Mouse (Mus musculus): ENCODE results near the gene Panx2. TPM values are rescaled to one million over a fixed set of nuclear protein-coding genes. Genes with fewer than 3 reads are reported as not detected.

The Panx2 gene
- total and polyA plus RNA-seq, 2 experiments: not detected

GRCm38 (mm10) chr15:89054666-89055065 is 4.9 kb upstream of the Panx2 start:
- Histone ChIP-seq H3K4me1 (ENCODE audit: control insufficient read depth, insufficient read depth, low read length) (no peaks in the 10 kb centered on the region), H3K79me2 (ENCODE audit: control insufficient read depth, insufficient read depth, low read length) (no peaks in the 10 kb centered on the region), H3K36me3 (ENCODE audit: control insufficient read depth, insufficient read depth, low read length) (no peaks in the 10 kb centered on the region), H3K27ac (replicated peaks; ENCODE audit: insufficient read depth, low read depth, low read length) (no peak overlapping the region), H3K4me3 (ENCODE audit: insufficient read depth, low read depth, low read length) (no peak overlapping the region), H3K27me3 (ENCODE audit: control insufficient read depth, insufficient read depth, low read length) (peaks cover 3% of the 10 kb centered on the region; the same call in 1 of the 2 replicates), H3K9ac (ENCODE audit: low read depth, low read length) (no peak overlapping the region)
- 91% methylated on average over 7 of the region's 7 CpGs for WGBS
- no peak for DNase-seq (ENCODE audit: extremely low read depth, low read depth, low spot score)
- TF ChIP-seq CTCF (IDR thresholded peaks at IDR 0.05; ENCODE audit: low read depth, low read length) (no peak), POLR2A (IDR thresholded peaks at IDR 0.05; ENCODE audit: extremely low read depth, insufficient read depth, low read length) (no peak)

- 36% methylated on average over 6 of the region's 6 CpGs for WGBS
Observed at GRCm38 (mm10) chr15:89058736-89059135, 798 bp upstream of the Panx2 start.

GRCm38 (mm10) chr15:89060032-89060681 is 623 bp downstream of the Panx2 start:
- no peak overlapping the region for H3K9ac ChIP-seq (ENCODE audit: low read depth, low read length)
- peaks cover 8% of the 10 kb centered on the region for H3K27me3 ChIP-seq (ENCODE audit: control insufficient read depth, insufficient read depth, low read length)
- no peaks in the 10 kb centered on the region for H3K36me3 ChIP-seq (ENCODE audit: control insufficient read depth, insufficient read depth, low read length)
- WGBS: 5% methylated on average over 44 of the region's 48 CpGs
- no peak overlapping the region for H3K27ac ChIP-seq (replicated peaks; ENCODE audit: insufficient read depth, low read depth, low read length)
- TF ChIP-seq POLR2A (IDR thresholded peaks at IDR 0.05; ENCODE audit: extremely low read depth, insufficient read depth, low read length): no peak
- TF ChIP-seq CTCF (IDR thresholded peaks at IDR 0.05; ENCODE audit: low read depth, low read length): no peak
- peak overlapping the region; percentile 40; the same call in 1 of the 2 replicates for H3K4me3 ChIP-seq (ENCODE audit: insufficient read depth, low read depth, low read length)
- DNase-seq (ENCODE audit: extremely low read depth, low read depth, low spot score): no peak
- no peaks in the 10 kb centered on the region for H3K79me2 ChIP-seq (ENCODE audit: control insufficient read depth, insufficient read depth, low read length)
- peaks cover 2% of the 10 kb centered on the region; the same call in 1 of the 2 replicates for H3K4me1 ChIP-seq (ENCODE audit: control insufficient read depth, insufficient read depth, low read length)

More at GRCm38 (mm10) chr15:89058736-89059135, 798 bp upstream of the Panx2 start:
- Histone ChIP-seq H3K36me3 (ENCODE audit: control insufficient read depth, insufficient read depth, low read length) (no peaks in the 10 kb centered on the region), H3K4me3 (ENCODE audit: insufficient read depth, low read depth, low read length) (no peak overlapping the region), H3K27ac (replicated peaks; ENCODE audit: insufficient read depth, low read depth, low read length) (no peak overlapping the region), H3K27me3 (ENCODE audit: control insufficient read depth, insufficient read depth, low read length) (peaks cover 8% of the 10 kb centered on the region), H3K79me2 (ENCODE audit: control insufficient read depth, insufficient read depth, low read length) (no peaks in the 10 kb centered on the region), H3K4me1 (ENCODE audit: control insufficient read depth, insufficient read depth, low read length) (peaks cover 2% of the 10 kb centered on the region; the same call in 1 of the 2 replicates), H3K9ac (ENCODE audit: low read depth, low read length) (no peak overlapping the region)
- TF ChIP-seq CTCF (IDR thresholded peaks at IDR 0.05; ENCODE audit: low read depth, low read length): no peak
- TF ChIP-seq POLR2A (IDR thresholded peaks at IDR 0.05; ENCODE audit: extremely low read depth, insufficient read depth, low read length): no peak
- no peak for DNase-seq (ENCODE audit: extremely low read depth, low read depth, low spot score)

- 92% methylated on average over 12 of the region's 12 CpGs for WGBS
- no peak for TF ChIP-seq CTCF (IDR thresholded peaks at IDR 0.05; ENCODE audit: low read depth, low read length)
- H3K27ac ChIP-seq (replicated peaks; ENCODE audit: insufficient read depth, low read depth, low read length): no peak overlapping the region
- H3K9ac ChIP-seq (ENCODE audit: low read depth, low read length): no peak overlapping the region
- H3K79me2 ChIP-seq (ENCODE audit: control insufficient read depth, insufficient read depth, low read length): no peaks in the 10 kb centered on the region
- peaks cover 2% of the 10 kb centered on the region; the same call in 1 of the 2 replicates for H3K4me1 ChIP-seq (ENCODE audit: control insufficient read depth, insufficient read depth, low read length)
- H3K36me3 ChIP-seq (ENCODE audit: control insufficient read depth, insufficient read depth, low read length): no peaks in the 10 kb centered on the region
- no peak overlapping the region for H3K4me3 ChIP-seq (ENCODE audit: insufficient read depth, low read depth, low read length)
- DNase-seq (ENCODE audit: extremely low read depth, low read depth, low spot score): no peak
- H3K27me3 ChIP-seq (ENCODE audit: control insufficient read depth, insufficient read depth, low read length): peaks cover 8% of the 10 kb centered on the region
Observed at GRCm38 (mm10) chr15:89060811-89061460, 1.4 kb downstream of the Panx2 start.

GRCm38 (mm10) chr15:89061761-89062517 is 2.4 kb downstream of the Panx2 start:
- WGBS: 92% methylated on average over 6 of the region's 6 CpGs
- H3K36me3 ChIP-seq (ENCODE audit: control insufficient read depth, insufficient read depth, low read length): no peaks in the 10 kb centered on the region
- TF ChIP-seq POLR2A (IDR thresholded peaks at IDR 0.05; ENCODE audit: extremely low read depth, insufficient read depth, low read length) (no peak), CTCF (IDR thresholded peaks at IDR 0.05; ENCODE audit: low read depth, low read length) (no peak)
- H3K9ac ChIP-seq (ENCODE audit: low read depth, low read length): no peak overlapping the region
- no peak overlapping the region for H3K4me3 ChIP-seq (ENCODE audit: insufficient read depth, low read depth, low read length)
- DNase-seq (ENCODE audit: extremely low read depth, low read depth, low spot score): no peak
- H3K79me2 ChIP-seq (ENCODE audit: control insufficient read depth, insufficient read depth, low read length): no peaks in the 10 kb centered on the region
- peaks cover 2% of the 10 kb centered on the region; the same call in 1 of the 2 replicates for H3K4me1 ChIP-seq (ENCODE audit: control insufficient read depth, insufficient read depth, low read length)
- H3K27ac ChIP-seq (replicated peaks; ENCODE audit: insufficient read depth, low read depth, low read length): no peak overlapping the region
- peaks cover 8% of the 10 kb centered on the region for H3K27me3 ChIP-seq (ENCODE audit: control insufficient read depth, insufficient read depth, low read length)

Measured in liver, adult 2 months (tissue).